Mouse (Mus musculus): ENCODE data around the gene Fbxo33. TPM values are rescaled to one million over a fixed set of nuclear protein-coding genes. Genes with fewer than 3 reads are reported as not detected.

The Fbxo33 gene
- polyA plus RNA-seq, 2 experiments: 10.2 to 10.5 TPM

GRCm38 (mm10) chr12:59188086-59188682 lies 31.3 kb downstream of the Fbxo33 start:
- no peaks in the 10 kb centered on the region for H3K4me1 ChIP-seq (ENCODE audit: control insufficient read depth, insufficient read depth, low read length)
- no peak overlapping the region for H3K4me2 ChIP-seq (replicated peaks; ENCODE audit: low read depth, low read length, severe bottlenecking)
- WGBS: 90% methylated on average over 12 of the region's 12 CpGs
- DNase-seq (ENCODE audit: low spot score) (no peak), ATAC-seq (ENCODE audit: low FRiP score, low read depth) (no peak)
- H3K27ac ChIP-seq (replicated peaks; ENCODE audit: low read depth, low read length): no peak overlapping the region
- H3K27me3 ChIP-seq (ENCODE audit: control insufficient read depth, insufficient read depth, low read length): no peaks in the 10 kb centered on the region
- no peak for TF ChIP-seq POLR2A (IDR thresholded peaks at IDR 0.05; ENCODE audit: borderline replicate concordance, extremely low read depth, insufficient read depth, insufficient read length)
- no peaks in the 10 kb centered on the region for H3K9me3 ChIP-seq (ENCODE audit: control insufficient read depth, low read length)
- H3K9ac ChIP-seq (ENCODE audit: low read depth, low read length, severe bottlenecking): no peak overlapping the region
- peaks cover 73% of the 10 kb centered on the region for H3K36me3 ChIP-seq (ENCODE audit: control insufficient read depth, insufficient read depth, low read length)
- no peak overlapping the region for H3K4me3 ChIP-seq (replicated peaks; ENCODE audit: low read length)

- 92% methylated on average over 3 of the region's 3 CpGs for WGBS
- no peak overlapping the region for H3K4me3 ChIP-seq (replicated peaks; ENCODE audit: low read length)
- no peak for TF ChIP-seq POLR2A (IDR thresholded peaks at IDR 0.05; ENCODE audit: borderline replicate concordance, extremely low read depth, insufficient read depth, insufficient read length)
- no peaks in the 10 kb centered on the region for H3K4me1 ChIP-seq (ENCODE audit: control insufficient read depth, insufficient read depth, low read length)
- H3K9ac ChIP-seq (ENCODE audit: low read depth, low read length, severe bottlenecking): no peak overlapping the region
- no peak overlapping the region for H3K4me2 ChIP-seq (replicated peaks; ENCODE audit: low read depth, low read length, severe bottlenecking)
- H3K27ac ChIP-seq (replicated peaks; ENCODE audit: low read depth, low read length): no peak overlapping the region
- DNase-seq (ENCODE audit: low spot score) (no peak), ATAC-seq (ENCODE audit: low FRiP score, low read depth) (no peak)
- H3K36me3 ChIP-seq (ENCODE audit: control insufficient read depth, insufficient read depth, low read length): peaks cover 74% of the 10 kb centered on the region
- H3K9me3 ChIP-seq (ENCODE audit: control insufficient read depth, low read length): no peaks in the 10 kb centered on the region
- no peaks in the 10 kb centered on the region for H3K27me3 ChIP-seq (ENCODE audit: control insufficient read depth, insufficient read depth, low read length)
These were observed 41.7 kb downstream of the Fbxo33 start for GRCm38 (mm10) chr12:59177814-59178213.

GRCm38 (mm10) chr12:59169935-59170334 lies 49.6 kb downstream of the Fbxo33 start:
- Histone ChIP-seq H3K4me1 (ENCODE audit: control insufficient read depth, insufficient read depth, low read length) (no peaks in the 10 kb centered on the region), H3K27me3 (ENCODE audit: control insufficient read depth, insufficient read depth, low read length) (no peaks in the 10 kb centered on the region), H3K9ac (ENCODE audit: low read depth, low read length, severe bottlenecking) (no peak overlapping the region), H3K4me3 (replicated peaks; ENCODE audit: low read length) (no peak overlapping the region), H3K4me2 (replicated peaks; ENCODE audit: low read depth, low read length, severe bottlenecking) (no peak overlapping the region), H3K27ac (replicated peaks; ENCODE audit: low read depth, low read length) (no peak overlapping the region), H3K36me3 (ENCODE audit: control insufficient read depth, insufficient read depth, low read length) (peaks cover 62% of the 10 kb centered on the region), H3K9me3 (ENCODE audit: control insufficient read depth, low read length) (no peaks in the 10 kb centered on the region)
- 89% methylated on average over 4 of the region's 4 CpGs for WGBS
- ATAC-seq (ENCODE audit: low FRiP score, low read depth) (no peak), DNase-seq (ENCODE audit: low spot score) (no peak)
- no peak for TF ChIP-seq POLR2A (IDR thresholded peaks at IDR 0.05; ENCODE audit: borderline replicate concordance, extremely low read depth, insufficient read depth, insufficient read length)

- Histone ChIP-seq H3K27ac (replicated peaks; ENCODE audit: low read depth, low read length) (no peak overlapping the region), H3K9ac (ENCODE audit: low read depth, low read length, severe bottlenecking) (no peak overlapping the region), H3K36me3 (ENCODE audit: control insufficient read depth, insufficient read depth, low read length) (peaks cover 72% of the 10 kb centered on the region), H3K27me3 (ENCODE audit: control insufficient read depth, insufficient read depth, low read length) (no peaks in the 10 kb centered on the region), H3K4me3 (replicated peaks; ENCODE audit: low read length) (no peak overlapping the region), H3K4me1 (ENCODE audit: control insufficient read depth, insufficient read depth, low read length) (no peaks in the 10 kb centered on the region), H3K9me3 (ENCODE audit: control insufficient read depth, low read length) (no peaks in the 10 kb centered on the region), H3K4me2 (replicated peaks; ENCODE audit: low read depth, low read length, severe bottlenecking) (no peak overlapping the region)
- 85% methylated on average over 4 of the region's 4 CpGs for WGBS
- no peak for TF ChIP-seq POLR2A (IDR thresholded peaks at IDR 0.05; ENCODE audit: borderline replicate concordance, extremely low read depth, insufficient read depth, insufficient read length)
- DNase-seq (ENCODE audit: low spot score) (no peak), ATAC-seq (ENCODE audit: low FRiP score, low read depth) (no peak)
These were observed 53.0 kb downstream of the Fbxo33 start for GRCm38 (mm10) chr12:59166557-59166956.

GRCm38 (mm10) chr12:59164522-59164921 lies 55.0 kb downstream of the Fbxo33 start:
- TF ChIP-seq POLR2A (IDR thresholded peaks at IDR 0.05; ENCODE audit: borderline replicate concordance, extremely low read depth, insufficient read depth, insufficient read length): no peak
- ATAC-seq (ENCODE audit: low FRiP score, low read depth) (no peak), DNase-seq (ENCODE audit: low spot score) (no peak)
- no peak overlapping the region for H3K27ac ChIP-seq (replicated peaks; ENCODE audit: low read depth, low read length)
- no peaks in the 10 kb centered on the region for H3K4me1 ChIP-seq (ENCODE audit: control insufficient read depth, insufficient read depth, low read length)
- H3K4me3 ChIP-seq (replicated peaks; ENCODE audit: low read length): no peak overlapping the region
- H3K27me3 ChIP-seq (ENCODE audit: control insufficient read depth, insufficient read depth, low read length): no peaks in the 10 kb centered on the region
- no peak overlapping the region for H3K9ac ChIP-seq (ENCODE audit: low read depth, low read length, severe bottlenecking)
- no peaks in the 10 kb centered on the region for H3K9me3 ChIP-seq (ENCODE audit: control insufficient read depth, low read length)
- 93% methylated on average over 6 of the region's 6 CpGs for WGBS
- no peak overlapping the region for H3K4me2 ChIP-seq (replicated peaks; ENCODE audit: low read depth, low read length, severe bottlenecking)
- H3K36me3 ChIP-seq (ENCODE audit: control insufficient read depth, insufficient read depth, low read length): peaks cover 72% of the 10 kb centered on the region

Measured in limb, embryonic 14.5 days (tissue).